10 mouse cellular contexts compared by ENCODE assay signal in genomic region chr4:149172083-149172482, GRCm38 (mm10). TPM values are rescaled to one million over a fixed set of nuclear protein-coding genes. Genes with fewer than 3 reads are reported as not detected.
DNase-seq lines count a peak whose midpoint lies in the region; ATAC-seq lines count a peak whose summit lies in the region.
"Had no signal": no experiment of that assay in that cellular context is flagged by ENCODE, and none has a peak within 500 bp of the region (broad histone marks: within the 10 kb centered on the region; RNA-seq: fewer than 3 reads in every experiment).

No protein-coding gene starts in this region.

- no peak; the same call in 1 of the 2 replicates for ATAC-seq in kidney, embryonic 16.5 days (ENCODE audit: low FRiP score, low TSS enrichment)
- ATAC-seq in embryonic facial prominence, embryonic 14.5 days (ENCODE audit: low read depth) = no peak
- ATAC-seq in hindbrain, embryonic 12.5 days (ENCODE audit: low FRiP score) = no peak
- no peak for ATAC-seq in intestine, embryonic 15.5 days

- WGBS in kidney, embryonic 16.5 days = 86% methylated on average over 5 of the region's 5 CpGs
- 83% methylated on average over 5 of the region's 5 CpGs for WGBS in embryonic facial prominence, embryonic 14.5 days
- 81% methylated on average over 5 of the region's 5 CpGs for WGBS in hindbrain, embryonic 12.5 days
- WGBS in intestine, embryonic 15.5 days = 88% methylated on average over 5 of the region's 5 CpGs

- peaks cover 4% of the 10 kb centered on the region; the same call in 1 of the 2 replicates for H3K4me1 ChIP-seq in kidney, embryonic 16.5 days (ENCODE audit: insufficient read depth, low read length)
- H3K4me1 ChIP-seq in embryonic facial prominence, embryonic 14.5 days (ENCODE audit: control insufficient read depth, insufficient read depth, low read length) = peaks cover 9% of the 10 kb centered on the region; the same call in 1 of the 2 replicates
- 0 out of 2 replicates have a peak, but pooled peaks cover 4% of the 10 kb centered on the region for H3K4me1 ChIP-seq in hindbrain, embryonic 12.5 days
- H3K4me1 ChIP-seq in intestine, embryonic 15.5 days (replicated peaks) = peaks cover 10% of the 10 kb centered on the region; the same call in 1 of the 2 replicates

- H3K4me3 ChIP-seq in kidney, embryonic 16.5 days (ENCODE audit: low read length) = no peak overlapping the region
- no peak overlapping the region for H3K4me3 ChIP-seq in embryonic facial prominence, embryonic 14.5 days (ENCODE audit: low read depth, low read length)
- H3K4me3 ChIP-seq in hindbrain, embryonic 12.5 days = no peak overlapping the region
- no peak overlapping the region for H3K4me3 ChIP-seq in intestine, embryonic 15.5 days (replicated peaks)

- H3K4me2 ChIP-seq in kidney, embryonic 16.5 days (replicated peaks; ENCODE audit: low read depth, low read length) = no peak overlapping the region
- no peak overlapping the region for H3K4me2 ChIP-seq in embryonic facial prominence, embryonic 14.5 days (ENCODE audit: low read depth, low read length)
- no peak overlapping the region for H3K4me2 ChIP-seq in hindbrain, embryonic 12.5 days (replicated peaks)
- H3K4me2 ChIP-seq in intestine, embryonic 15.5 days (replicated peaks) = no peak overlapping the region

- no peak overlapping the region for H3K9ac ChIP-seq in kidney, embryonic 16.5 days (replicated peaks; ENCODE audit: low read length)
- H3K9ac ChIP-seq in embryonic facial prominence, embryonic 14.5 days (ENCODE audit: low read depth, low read length) = 0 out of 2 replicates have a peak overlapping the region, but pooled peaks have one; percentile 0
- no peak overlapping the region for H3K9ac ChIP-seq in hindbrain, embryonic 12.5 days
- H3K9ac ChIP-seq in intestine, embryonic 15.5 days = no peak overlapping the region
- H3K9ac ChIP-seq: liver, embryonic 14.5 days had no signal

- no peak for DNase-seq in kidney, adult 11 months
- DNase-seq in embryonic facial prominence, embryonic 14.5 days (ENCODE audit: low spot score) = no peak
- DNase-seq in lung, postnatal 4 days = peak; percentile 61 to 65
- no peak for DNase-seq in urinary bladder, postnatal 25 days (ENCODE audit: low spot score)
- no peak for DNase-seq in thymus, postnatal 36 days
- DNase-seq: spleen, adult 18-20 months had no signal

- peak overlapping the region; percentile 55; the same call in 1 of the 2 replicates for H3K27ac ChIP-seq in kidney, embryonic 16.5 days (ENCODE audit: low read length)
- peak overlapping the region; percentile 75 for H3K27ac ChIP-seq in embryonic facial prominence, embryonic 14.5 days (replicated peaks; ENCODE audit: low read depth, low read length)
- peak overlapping the region; percentile 57; the same call in 1 of the 2 replicates for H3K27ac ChIP-seq in hindbrain, embryonic 12.5 days
- no peak overlapping the region for H3K27ac ChIP-seq in intestine, embryonic 15.5 days
- H3K27ac ChIP-seq: liver, embryonic 14.5 days had no signal

- no peaks in the 10 kb centered on the region for H3K27me3 ChIP-seq in kidney, embryonic 16.5 days (ENCODE audit: insufficient read depth, low read length)
- H3K27me3 ChIP-seq in embryonic facial prominence, embryonic 14.5 days (replicated peaks; ENCODE audit: control insufficient read depth, insufficient read depth, low read length) = no peaks in the 10 kb centered on the region
- no peaks in the 10 kb centered on the region for H3K27me3 ChIP-seq in hindbrain, embryonic 12.5 days
- no peaks in the 10 kb centered on the region for H3K27me3 ChIP-seq in intestine, embryonic 15.5 days (replicated peaks)

- H3K9me3 ChIP-seq in kidney, embryonic 16.5 days (ENCODE audit: low read length) = no peaks in the 10 kb centered on the region
- H3K9me3 ChIP-seq in embryonic facial prominence, embryonic 14.5 days (ENCODE audit: control insufficient read depth, low read length) = no peaks in the 10 kb centered on the region
- no peaks in the 10 kb centered on the region for H3K9me3 ChIP-seq in hindbrain, embryonic 12.5 days (replicated peaks)
- no peaks in the 10 kb centered on the region for H3K9me3 ChIP-seq in intestine, embryonic 15.5 days

- no peaks in the 10 kb centered on the region for H3K36me3 ChIP-seq in kidney, embryonic 16.5 days (ENCODE audit: insufficient read depth, low read length)
- no peaks in the 10 kb centered on the region for H3K36me3 ChIP-seq in embryonic facial prominence, embryonic 14.5 days (ENCODE audit: control insufficient read depth, insufficient read depth, low read length)
- 0 out of 2 replicates have a peak, but pooled peaks cover 14% of the 10 kb centered on the region for H3K36me3 ChIP-seq in hindbrain, embryonic 12.5 days
- H3K36me3 ChIP-seq in intestine, embryonic 15.5 days = no peaks in the 10 kb centered on the region

RNA-seq across cellular contexts. Expression of gene Pgd, which starts 5.5 kb away (rescaled TPM):
- polyA plus RNA-seq in kidney, embryonic 16.5 days (2015; fragmentation: Nextera tagmentation; extraction: Ambion mirVana) = 142 and 146 TPM in 2 replicates
- 43.3 and 43.7 TPM in 2 replicates for polyA plus RNA-seq in embryonic facial prominence, embryonic 14.5 days (2014; fragmentation: Nextera tagmentation; extraction: Ambion mirVana)
- 116 and 123 TPM in 2 replicates for polyA plus RNA-seq in hindbrain, embryonic 12.5 days (2016; fragmentation: Nextera tagmentation; extraction: Ambion mirVana)
- 195 and 210 TPM in 2 replicates for polyA plus RNA-seq in intestine, embryonic 15.5 days (2015; fragmentation: Nextera tagmentation; extraction: Ambion mirVana)

RNA-seq across cellular contexts. Expression of gene Cenps, which starts 34.7 kb away (rescaled TPM):
- 34.0 and 36.3 TPM in 2 replicates for polyA plus RNA-seq in kidney, embryonic 16.5 days (2015; fragmentation: Nextera tagmentation; extraction: Ambion mirVana)
- polyA plus RNA-seq in embryonic facial prominence, embryonic 14.5 days (2014; fragmentation: Nextera tagmentation; extraction: Ambion mirVana) = 25.6 and 27.2 TPM in 2 replicates
- 32.4 and 32.9 TPM in 2 replicates for polyA plus RNA-seq in hindbrain, embryonic 12.5 days (2016; fragmentation: Nextera tagmentation; extraction: Ambion mirVana)
- 21.0 and 23.8 TPM in 2 replicates for polyA plus RNA-seq in intestine, embryonic 15.5 days (2015; fragmentation: Nextera tagmentation; extraction: Ambion mirVana)

RNA-seq across cellular contexts. Expression of gene Cort, which starts 45.5 kb away (rescaled TPM):
- polyA plus RNA-seq in kidney, embryonic 16.5 days (2015; fragmentation: Nextera tagmentation; extraction: Ambion mirVana) = 0.27 and 0.41 TPM in 2 replicates
- polyA plus RNA-seq in embryonic facial prominence, embryonic 14.5 days (2014; fragmentation: Nextera tagmentation; extraction: Ambion mirVana) = 0.53 and 0.76 TPM in 2 replicates
- polyA plus RNA-seq in hindbrain, embryonic 12.5 days (2016; fragmentation: Nextera tagmentation; extraction: Ambion mirVana) = 0.34 and 0.36 TPM in 2 replicates
- polyA plus RNA-seq in intestine, embryonic 15.5 days (2015; fragmentation: Nextera tagmentation; extraction: Ambion mirVana) = not detected in 2 replicates
- polyA plus RNA-seq: liver, embryonic 14.5 days had no signal

Comparison
In these comparisons a context has a peak if more than half of its experiments do, and no peak if none do; other contexts are left out.
1. DNase-seq: peak in lung, postnatal 4 days (2 of 2); none in kidney, adult 11 months (single experiment), embryonic facial prominence, embryonic 14.5 days (single experiment), urinary bladder, postnatal 25 days (single experiment) and thymus, postnatal 36 days (0 of 2).